9 mouse cellular contexts compared by ENCODE assay signal in genomic region chr11:3456354-3456753, GRCm38 (mm10). TPM values are rescaled to one million over a fixed set of nuclear protein-coding genes. Genes with fewer than 3 reads are reported as not detected.
A peak's percentile ranks its signal among the peaks of the same experiment; 100 is the strongest.
DNase-seq lines count a peak whose midpoint lies in the region; ATAC-seq and TF ChIP-seq lines count a peak whose summit lies in the region.
"Had no signal": no experiment of that assay in that cellular context is flagged by ENCODE, and none has a peak within 500 bp of the region (broad histone marks: within the 10 kb centered on the region; RNA-seq: fewer than 3 reads in every experiment).

No protein-coding gene starts in this region.

- no peaks in the 10 kb centered on the region for H3K27me3 ChIP-seq in forebrain, embryonic 14.5 days (replicated peaks; ENCODE audit: control insufficient read depth, insufficient read depth, low read length)
- H3K27me3 ChIP-seq in forebrain, embryonic 15.5 days, result no peaks in the 10 kb centered on the region
- H3K27me3 ChIP-seq: liver, embryonic 15.5 days had no signal

- H3K27ac ChIP-seq in forebrain, embryonic 14.5 days (ENCODE audit: low read depth, low read length), result no peak overlapping the region
- H3K27ac ChIP-seq in forebrain, embryonic 15.5 days (replicated peaks), result no peak overlapping the region
- H3K27ac ChIP-seq: liver, embryonic 15.5 days had no signal

- TF ChIP-seq CTCF in brain, embryonic 14.5 days (IDR thresholded peaks at IDR 0.05; ENCODE audit: borderline replicate concordance, extremely low read depth, insufficient read depth, insufficient read length), result peak; percentile 78; the same call in 1 of the 2 replicates

- 0 out of 2 replicates have a peak, but pooled peaks cover 2% of the 10 kb centered on the region for H3K4me1 ChIP-seq in forebrain, embryonic 14.5 days (ENCODE audit: control insufficient read depth, insufficient read depth, low read length)
- H3K4me1 ChIP-seq in forebrain, embryonic 15.5 days, result peaks cover 8% of the 10 kb centered on the region

- H3K36me3 ChIP-seq in forebrain, embryonic 14.5 days (ENCODE audit: control insufficient read depth, insufficient read depth, low read length), result peaks cover 4% of the 10 kb centered on the region; the same call in 1 of the 2 replicates
- no peaks in the 10 kb centered on the region for H3K36me3 ChIP-seq in forebrain, embryonic 15.5 days

- WGBS in forebrain, embryonic 14.5 days, result 20% methylated on average over 1 of the region's 1 CpGs
- WGBS in forebrain, embryonic 15.5 days, result 50% methylated on average over 1 of the region's 1 CpGs

- no peaks in the 10 kb centered on the region for H3K9me3 ChIP-seq in forebrain, embryonic 14.5 days (replicated peaks; ENCODE audit: control insufficient read depth, low read length)
- H3K9me3 ChIP-seq in forebrain, embryonic 15.5 days, result no peaks in the 10 kb centered on the region
- H3K9me3 ChIP-seq: liver, embryonic 15.5 days had no signal

- no peak overlapping the region for H3K4me2 ChIP-seq in forebrain, embryonic 14.5 days (ENCODE audit: low read length)
- no peak overlapping the region for H3K4me2 ChIP-seq in forebrain, embryonic 15.5 days (replicated peaks)
- H3K4me2 ChIP-seq: liver, embryonic 15.5 days had no signal

- H3K4me3 ChIP-seq in forebrain, embryonic 14.5 days (ENCODE audit: low read depth, low read length), result no peak overlapping the region
- H3K4me3 ChIP-seq in forebrain, embryonic 15.5 days, result no peak overlapping the region
- H3K4me3 ChIP-seq: liver, embryonic 15.5 days had no signal

- peak; percentile 68 for DNase-seq in forebrain, embryonic 14.5 days (ENCODE audit: low spot score)
- DNase-seq in CD4-positive helper T cell, adult 2 months (ENCODE audit: low read depth, low spot score), result peak; percentile 59
- DNase-seq in brain, embryonic 14.5 days (ENCODE audit: low read depth), result peak; percentile 64
- DNase-seq in frontal cortex, postnatal 25 days (ENCODE audit: low spot score in 2 of 2), result peak; percentile 61 to 66
- DNase-seq in layer of hippocampus, adult 18-20 months (ENCODE audit: low spot score in 2 of 2), result peak; percentile 50 to 80
- DNase-seq in lung, postnatal 36 days, result peak; percentile 86
- DNase-seq in spleen, postnatal 36 days (ENCODE audit: low spot score in 2 of 2), result peak; percentile 39 to 50

- no peak for ATAC-seq in forebrain, embryonic 14.5 days
- no peak for ATAC-seq in forebrain, embryonic 15.5 days (replicated peaks)

- no peak overlapping the region for H3K9ac ChIP-seq in forebrain, embryonic 14.5 days (ENCODE audit: low read length)
- H3K9ac ChIP-seq in forebrain, embryonic 15.5 days (replicated peaks), result no peak overlapping the region
- H3K9ac ChIP-seq: liver, embryonic 15.5 days had no signal

- no peak for TF ChIP-seq POLR2A in brain, embryonic 14.5 days (IDR thresholded peaks at IDR 0.05; ENCODE audit: borderline replicate concordance, extremely low read depth, insufficient read depth, insufficient read length, poor library complexity, severe bottlenecking)

RNA-seq across cellular contexts. Expression of gene Rnf185, which starts 4.2 kb away (rescaled TPM):
- 52.3 and 56.2 TPM in 2 replicates for polyA plus RNA-seq in forebrain, embryonic 14.5 days (2014; fragmentation: Nextera tagmentation; extraction: Ambion mirVana)
- 39.8 and 41.6 TPM in 2 replicates for polyA plus RNA-seq in forebrain, embryonic 15.5 days (2015; fragmentation: Nextera tagmentation; extraction: Ambion mirVana)
- polyA plus RNA-seq in brain, embryonic 14.5 days (2012; rRNA removed), result 46.9 and 47.0 TPM in 2 replicates
- total RNA-seq in layer of hippocampus, adult 18-20 months (2021), result 10 to 100 TPM; 30.2 to 32.2 TPM

RNA-seq across cellular contexts. Expression of gene Pla2g3, which starts 31.7 kb away (rescaled TPM):
- 0.44 and 0.59 TPM in 2 replicates for polyA plus RNA-seq in forebrain, embryonic 14.5 days (2014; fragmentation: Nextera tagmentation; extraction: Ambion mirVana)
- polyA plus RNA-seq in forebrain, embryonic 15.5 days (2015; fragmentation: Nextera tagmentation; extraction: Ambion mirVana), result 0.39 and 0.72 TPM in 2 replicates
- 1.2 and 1.3 TPM in 2 replicates for polyA plus RNA-seq in brain, embryonic 14.5 days (2012; rRNA removed)
- 1 to 10 TPM; 2.3 to 2.9 TPM for total RNA-seq in layer of hippocampus, adult 18-20 months (2021)

RNA-seq across cellular contexts. Expression of gene Limk2, which starts 47.4 kb away (rescaled TPM):
- 88.4 and 102 TPM in 2 replicates for polyA plus RNA-seq in forebrain, embryonic 14.5 days (2014; fragmentation: Nextera tagmentation; extraction: Ambion mirVana)
- 98.1 and 103 TPM in 2 replicates for polyA plus RNA-seq in forebrain, embryonic 15.5 days (2015; fragmentation: Nextera tagmentation; extraction: Ambion mirVana)
- 131 and 211 TPM in 2 replicates for polyA plus RNA-seq in brain, embryonic 14.5 days (2012; rRNA removed)
- total RNA-seq in layer of hippocampus, adult 18-20 months (2021), result 10 to 100 TPM; 90.1 to 97.5 TPM

RNA-seq across cellular contexts. Expression of gene Inpp5j, which starts 48.3 kb away (rescaled TPM):
- polyA plus RNA-seq in forebrain, embryonic 14.5 days (2014; fragmentation: Nextera tagmentation; extraction: Ambion mirVana), result 1.4 and 2.1 TPM in 2 replicates
- polyA plus RNA-seq in forebrain, embryonic 15.5 days (2015; fragmentation: Nextera tagmentation; extraction: Ambion mirVana), result 1.8 and 2.7 TPM in 2 replicates
- 2.2 and 4.1 TPM in 2 replicates for polyA plus RNA-seq in brain, embryonic 14.5 days (2012; rRNA removed)
- total RNA-seq in layer of hippocampus, adult 18-20 months (2021), result 10 to 100 TPM; 79.2 to 82.5 TPM

RNA-seq across cellular contexts. Expression of gene Selenom, which starts 58.1 kb away (rescaled TPM):
- 42.0 and 49.1 TPM in 2 replicates for polyA plus RNA-seq in forebrain, embryonic 14.5 days (2014; fragmentation: Nextera tagmentation; extraction: Ambion mirVana)
- 41.6 and 44.2 TPM in 2 replicates for polyA plus RNA-seq in forebrain, embryonic 15.5 days (2015; fragmentation: Nextera tagmentation; extraction: Ambion mirVana)
- 57.4 and 65.9 TPM in 2 replicates for polyA plus RNA-seq in brain, embryonic 14.5 days (2012; rRNA removed)
- total RNA-seq in layer of hippocampus, adult 18-20 months (2021), result 100 to 1,000 TPM; 194 to 199 TPM
